9 mouse cellular contexts compared by ENCODE assay signal in the genomic region with DNA sequence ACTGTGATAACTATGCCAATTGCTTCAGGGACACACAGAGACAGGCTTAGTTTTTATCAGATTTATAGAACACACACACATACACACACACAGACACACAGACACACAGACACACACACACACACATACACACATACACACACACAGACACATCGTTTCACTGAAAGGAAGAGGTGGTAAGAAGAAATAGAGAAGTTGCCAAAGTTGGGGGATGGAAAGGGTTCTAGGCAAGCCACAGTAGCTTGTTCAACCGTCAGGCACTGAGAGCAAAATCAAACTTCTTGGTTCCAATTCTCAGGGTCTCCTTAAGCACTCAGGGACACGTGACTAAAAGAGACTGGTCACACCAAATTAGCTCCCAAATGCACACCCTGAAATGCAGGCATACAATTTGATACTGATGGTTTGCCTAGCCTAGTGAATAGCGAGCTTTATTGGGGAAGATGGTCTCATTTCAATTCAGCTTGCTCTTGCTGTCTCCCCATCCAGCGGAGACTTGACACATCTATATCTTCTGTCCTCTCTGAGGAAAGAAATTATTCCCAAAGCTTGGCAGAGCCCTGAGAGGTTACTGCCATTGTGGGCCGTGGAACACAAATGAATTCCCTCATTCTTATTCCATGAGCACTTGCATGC.
DNase-seq lines count a peak whose midpoint lies in the region; ATAC-seq and TF ChIP-seq lines count a peak whose summit lies in the region.
"Had no signal": no experiment of that assay in that cellular context is flagged by ENCODE, and none has a peak within 500 bp of the region (broad histone marks: within the 10 kb centered on the region; RNA-seq: fewer than 3 reads in every experiment).

No protein-coding gene starts in this region.

- H3K27ac ChIP-seq in embryonic facial prominence, embryonic 11.5 days (replicated peaks; ENCODE audit: low read depth, low read length): no peak overlapping the region
- H3K27ac ChIP-seq in hindbrain, embryonic 16.5 days (ENCODE audit: low read depth, low read length): peak overlapping the region; percentile 66
- H3K27ac ChIP-seq: stomach, embryonic 15.5 days had no signal

- no peaks in the 10 kb centered on the region for H3K4me1 ChIP-seq in embryonic facial prominence, embryonic 11.5 days (ENCODE audit: control insufficient read depth, insufficient read depth, low read length)
- H3K4me1 ChIP-seq in hindbrain, embryonic 16.5 days (ENCODE audit: control insufficient read depth, insufficient read depth, low read depth, low read length): peaks cover 14% of the 10 kb centered on the region
- H3K4me1 ChIP-seq: stomach, embryonic 15.5 days had no signal

- no peak overlapping the region for H3ac ChIP-seq in myocyte (ENCODE audit: control insufficient read depth, insufficient read length)

- peak; percentile 21 to 40 for DNase-seq in frontal cortex, postnatal 14 days (ENCODE audit: low spot score in 2 of 2)
- DNase-seq in frontal cortex, postnatal 10 days (ENCODE audit: low spot score in 2 of 2): no peak
- DNase-seq in embryonic facial prominence, embryonic 11.5 days (ENCODE audit: low spot score): no peak
- DNase-seq in adrenal gland, adult (ENCODE audit: inconsistent age in 2 of 2, low spot score in 1 of 2): no peak
- no peak for DNase-seq in thymus, postnatal 0 days (ENCODE audit: low spot score)
- DNase-seq in yolk sac, embryonic 10.5 days (ENCODE audit: low spot score): no peak

- TF ChIP-seq POLR2A in myocyte (IDR thresholded peaks at IDR 0.05; ENCODE audit: insufficient read length, low read depth): no peak

- H3K4me3 ChIP-seq in embryonic facial prominence, embryonic 11.5 days (ENCODE audit: low read depth, low read length): no peak overlapping the region
- no peak overlapping the region for H3K4me3 ChIP-seq in hindbrain, embryonic 16.5 days (ENCODE audit: low read length)
- H3K4me3 ChIP-seq in myocyte: no peak overlapping the region

- no peaks in the 10 kb centered on the region for H3K9me3 ChIP-seq in embryonic facial prominence, embryonic 11.5 days (replicated peaks; ENCODE audit: control insufficient read depth, low read length)
- no peaks in the 10 kb centered on the region for H3K9me3 ChIP-seq in hindbrain, embryonic 16.5 days (ENCODE audit: control insufficient read depth, low read length)
- H3K9me3 ChIP-seq: stomach, embryonic 15.5 days had no signal

- no peak overlapping the region for H3K4me2 ChIP-seq in embryonic facial prominence, embryonic 11.5 days (ENCODE audit: low read depth, low read length)
- peak overlapping the region; percentile 43 for H3K4me2 ChIP-seq in hindbrain, embryonic 16.5 days (ENCODE audit: low read length)
- peak overlapping the region; percentile 62 for H3K4me2 ChIP-seq in myocyte (ENCODE audit: low read depth)

- ATAC-seq in embryonic facial prominence, embryonic 11.5 days (replicated peaks; ENCODE audit: insufficient number of reproducible peaks, low FRiP score, low TSS enrichment, low read depth): 0 out of 2 replicates have a peak, but pooled peaks have one; percentile 2
- peak; percentile 73 for ATAC-seq in hindbrain, embryonic 16.5 days

- no peaks in the 10 kb centered on the region for H3K27me3 ChIP-seq in embryonic facial prominence, embryonic 11.5 days (ENCODE audit: control insufficient read depth, insufficient read depth, low read length)
- H3K27me3 ChIP-seq in hindbrain, embryonic 16.5 days (replicated peaks; ENCODE audit: control insufficient read depth, insufficient read depth, low read length): no peaks in the 10 kb centered on the region
- H3K27me3 ChIP-seq in myocyte (ENCODE audit: control insufficient read depth, insufficient read depth, insufficient read length): no peaks in the 10 kb centered on the region
- H3K27me3 ChIP-seq: stomach, embryonic 15.5 days had no signal

- H3K36me3 ChIP-seq in embryonic facial prominence, embryonic 11.5 days (replicated peaks; ENCODE audit: control insufficient read depth, insufficient read depth, low read depth, low read length): no peaks in the 10 kb centered on the region
- no peaks in the 10 kb centered on the region for H3K36me3 ChIP-seq in hindbrain, embryonic 16.5 days (ENCODE audit: control insufficient read depth, insufficient read depth, low read length)
- H3K36me3 ChIP-seq in myocyte (ENCODE audit: control insufficient read depth, insufficient read depth): no peaks in the 10 kb centered on the region
- H3K36me3 ChIP-seq: stomach, embryonic 15.5 days had no signal

- H3K79me2 ChIP-seq in myocyte (ENCODE audit: control insufficient read depth, insufficient read depth): no peaks in the 10 kb centered on the region

- no peak overlapping the region for H3K9ac ChIP-seq in embryonic facial prominence, embryonic 11.5 days (replicated peaks; ENCODE audit: low read length)
- no peak overlapping the region for H3K9ac ChIP-seq in hindbrain, embryonic 16.5 days (ENCODE audit: low read depth, low read length)
- H3K9ac ChIP-seq: stomach, embryonic 15.5 days had no signal

- 65% methylated on average over 6 of the region's 6 CpGs for WGBS in embryonic facial prominence, embryonic 11.5 days
- 25% methylated on average over 6 of the region's 6 CpGs for WGBS in hindbrain, embryonic 16.5 days

TF ChIP-seq in myocyte, 11 proteins besides CTCF, POLR2A, EP300 and RAD21:
- TF ChIP-seq TCF12 (IDR thresholded peaks at IDR 0.05; ENCODE audit: insufficient read depth, poor library complexity, severe bottlenecking): no peak
- no peak for TF ChIP-seq POLR2AphosphoS2 (IDR thresholded peaks at IDR 0.05; ENCODE audit: insufficient read length, low read depth)
- TF ChIP-seq REST (IDR thresholded peaks at IDR 0.05; ENCODE audit: insufficient read depth, insufficient read length): no peak
- no peak for TF ChIP-seq E2F4 (IDR thresholded peaks at IDR 0.05; ENCODE audit: insufficient read depth)
- TF ChIP-seq MAX (IDR thresholded peaks at IDR 0.05; ENCODE audit: low read depth): no peak
- no peak for TF ChIP-seq USF1 (IDR thresholded peaks at IDR 0.05; ENCODE audit: low read depth)
- TF ChIP-seq SRF (IDR thresholded peaks at IDR 0.05; ENCODE audit: control insufficient read depth, insufficient read length, low read depth): no peak
- no peak for TF ChIP-seq CEBPB (IDR thresholded peaks at IDR 0.05; ENCODE audit: insufficient read depth, poor library complexity, severe bottlenecking)
- no peak for TF ChIP-seq TCF3 (IDR thresholded peaks at IDR 0.05; ENCODE audit: insufficient read length, low read depth)
TF ChIP-seq in myocyte: peak in this region for 0.

Comparison
In these comparisons a context has a peak if more than half of its experiments do, and no peak if none do; other contexts are left out.
1. DNase-seq: peak in frontal cortex, postnatal 14 days (2 of 2); none in frontal cortex, postnatal 10 days (0 of 2), embryonic facial prominence, embryonic 11.5 days (single experiment), adrenal gland, adult (0 of 2), thymus, postnatal 0 days (single experiment) and yolk sac, embryonic 10.5 days (single experiment).